11 mouse cellular contexts compared by ENCODE assay signal in the genomic region with DNA sequence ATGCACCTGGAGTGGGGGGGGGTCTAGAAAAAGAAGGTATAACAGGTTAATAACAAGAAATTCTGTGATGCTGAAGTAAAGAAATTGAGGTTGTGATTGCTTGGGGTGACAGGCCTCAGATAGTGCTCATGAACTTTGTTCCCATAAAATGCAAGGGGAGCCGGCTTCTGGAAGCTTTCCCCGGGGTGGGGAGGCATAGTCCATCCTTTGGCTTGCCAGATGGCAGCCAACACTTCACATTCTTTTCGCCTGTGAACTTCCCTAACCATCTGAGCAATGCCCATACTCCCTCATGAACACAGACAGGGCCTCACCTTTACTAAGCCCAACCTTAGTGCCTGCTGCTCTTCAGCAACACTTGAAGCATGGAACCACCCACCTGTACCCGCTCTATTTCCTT.
"Had no signal": no experiment of that assay in that cellular context is flagged by ENCODE, and none has a peak within 500 bp of the region (broad histone marks: within the 10 kb centered on the region; RNA-seq: fewer than 3 reads in every experiment).

No protein-coding gene starts in this region.

- H3K4me3 ChIP-seq: layer of hippocampus, adult 2 months; limb, embryonic 10.5 days; liver, embryonic 13.5 days; midbrain, embryonic 12.5 days; neural tube, embryonic 13.5 days had no signal

- H3K27ac ChIP-seq: hindbrain, embryonic 14.5 days; kidney, postnatal 0 days; layer of hippocampus, adult 2 months; limb, embryonic 10.5 days; liver, embryonic 13.5 days; midbrain, embryonic 12.5 days; neural tube, embryonic 13.5 days had no signal

- ATAC-seq: midbrain, embryonic 16.5 days had no signal

- H3K9ac ChIP-seq: hindbrain, embryonic 14.5 days; liver, embryonic 13.5 days; midbrain, embryonic 12.5 days; neural tube, embryonic 13.5 days had no signal

- H3K9me3 ChIP-seq: limb, embryonic 10.5 days; liver, embryonic 13.5 days; midbrain, embryonic 12.5 days; neural tube, embryonic 13.5 days had no signal

- H3K36me3 ChIP-seq: limb, embryonic 10.5 days; liver, embryonic 13.5 days; midbrain, embryonic 12.5 days; neural tube, embryonic 13.5 days had no signal

- H3K4me2 ChIP-seq: hindbrain, embryonic 14.5 days; liver, embryonic 13.5 days; midbrain, embryonic 12.5 days; neural tube, embryonic 13.5 days had no signal

- H3K4me1 ChIP-seq: limb, embryonic 10.5 days; liver, embryonic 13.5 days; midbrain, embryonic 12.5 days; neural tube, embryonic 13.5 days had no signal

- H3K27me3 ChIP-seq: liver, embryonic 13.5 days; midbrain, embryonic 12.5 days; neural tube, embryonic 13.5 days had no signal

- DNase-seq: liver, embryonic 13.5 days; lung, adult 18-20 months; retina, postnatal 1 day; right cerebral cortex, postnatal 14 days had no signal
